Mouse (Mus musculus) spleen, postnatal 0 days (tissue): ENCODE results near the gene Smarcad1. TPM values are rescaled to one million over a fixed set of nuclear protein-coding genes. Genes with fewer than 3 reads are reported as not detected.

ENCODE experiments used
- polyA plus RNA-seq: library from polyadenylated mRNA; unstranded; fragments of >200 nt; fragmentation: Nextera tagmentation; extraction: Ambion mirVana; gene quantifications from 2 replicates; pipeline ENCODE4 v1.2.1, GENCODE M21; 2015

Gene Smarcad1
- polyA plus RNA-seq: 38.6 and 39.1 TPM in 2 replicates

GRCm38 (mm10) chr6:65042491-65043171, at the start of gene Smarcad1:
TSS of gene Smarcad1 (plus strand) at chr6:65042583.

GRCm38 (mm10) chr6:65144621-65145205, 102.3 kb downstream of the Smarcad1 start, which contains the start of gene Hpgds:
TSS of gene Hpgds (minus strand) at chr6:65144908.

Other genes starting within 250 kb of the Smarcad1 start
- gene Hpgds, start 102.3 kb downstream of the Smarcad1 start, polyA plus RNA-seq: 8.5 and 12.5 TPM in 2 replicates